Mouse (Mus musculus): ENCODE results near the gene Elovl5. TPM values are rescaled to one million over a fixed set of nuclear protein-coding genes. Genes with fewer than 3 reads are reported as not detected.

Gene Elovl5
- total RNA-seq, 2 experiments from 2014 or later = 21.7 to 22.2 TPM

- no peak for ATAC-seq (replicated peaks; ENCODE audit: low FRiP score, poor library complexity, severe bottlenecking)
Measured at GRCm38 (mm10) chr9:77926911-77927310, 9.7 kb downstream of the Elovl5 start.

- no peak for ATAC-seq (replicated peaks; ENCODE audit: low FRiP score, poor library complexity, severe bottlenecking)
Measured at GRCm38 (mm10) chr9:77927431-77927830, 10.3 kb downstream of the Elovl5 start.

- ATAC-seq (replicated peaks; ENCODE audit: low FRiP score, poor library complexity, severe bottlenecking) = no peak
Measured at GRCm38 (mm10) chr9:77928769-77929168, 11.6 kb downstream of the Elovl5 start.

GRCm38 (mm10) chr9:77929296-77929695, 12.1 kb downstream of the Elovl5 start:
- no peak for ATAC-seq (replicated peaks; ENCODE audit: low FRiP score, poor library complexity, severe bottlenecking)

- ATAC-seq (replicated peaks; ENCODE audit: low FRiP score, poor library complexity, severe bottlenecking) = no peak
Measured at GRCm38 (mm10) chr9:77930036-77930859, 13.1 kb downstream of the Elovl5 start.

GRCm38 (mm10) chr9:77930860-77931184, 13.7 kb downstream of the Elovl5 start:
- ATAC-seq (replicated peaks; ENCODE audit: low FRiP score, poor library complexity, severe bottlenecking) = no peak; the same call in 1 of the 2 replicates

GRCm38 (mm10) chr9:77931740-77932139, 14.6 kb downstream of the Elovl5 start:
- no peak for ATAC-seq (replicated peaks; ENCODE audit: low FRiP score, poor library complexity, severe bottlenecking)

GRCm38 (mm10) chr9:77935818-77936611, 18.9 kb downstream of the Elovl5 start:
- no peak for ATAC-seq (replicated peaks; ENCODE audit: low FRiP score, poor library complexity, severe bottlenecking)

- no peak for ATAC-seq (replicated peaks; ENCODE audit: low FRiP score, poor library complexity, severe bottlenecking)
Measured at GRCm38 (mm10) chr9:77937875-77938274, 20.7 kb downstream of the Elovl5 start.

GRCm38 (mm10) chr9:77938761-77939553, 21.8 kb downstream of the Elovl5 start:
- no peak for ATAC-seq (replicated peaks; ENCODE audit: low FRiP score, poor library complexity, severe bottlenecking)

GRCm38 (mm10) chr9:77939554-77939920, 22.4 kb downstream of the Elovl5 start:
- no peak for ATAC-seq (replicated peaks; ENCODE audit: low FRiP score, poor library complexity, severe bottlenecking)

- ATAC-seq (replicated peaks; ENCODE audit: low FRiP score, poor library complexity, severe bottlenecking) = no peak
Measured at GRCm38 (mm10) chr9:77941058-77941457, 23.9 kb downstream of the Elovl5 start.

- no peak for ATAC-seq (replicated peaks; ENCODE audit: low FRiP score, poor library complexity, severe bottlenecking)
Measured at GRCm38 (mm10) chr9:77941836-77942235, 24.7 kb downstream of the Elovl5 start.

- no peak for ATAC-seq (replicated peaks; ENCODE audit: low FRiP score, poor library complexity, severe bottlenecking)
Measured at GRCm38 (mm10) chr9:77942411-77942810, 25.2 kb downstream of the Elovl5 start.

- no peak for ATAC-seq (replicated peaks; ENCODE audit: low FRiP score, poor library complexity, severe bottlenecking)
Measured at GRCm38 (mm10) chr9:77943316-77943715, 26.2 kb downstream of the Elovl5 start.

- no peak for ATAC-seq (replicated peaks; ENCODE audit: low FRiP score, poor library complexity, severe bottlenecking)
Measured at GRCm38 (mm10) chr9:77944195-77944594, 27.0 kb downstream of the Elovl5 start.

- no peak for ATAC-seq (replicated peaks; ENCODE audit: low FRiP score, poor library complexity, severe bottlenecking)
Measured at GRCm38 (mm10) chr9:77945792-77946666, 28.9 kb downstream of the Elovl5 start.

- no peak for ATAC-seq (replicated peaks; ENCODE audit: low FRiP score, poor library complexity, severe bottlenecking)
Measured at GRCm38 (mm10) chr9:77948214-77948613, 31.1 kb downstream of the Elovl5 start.

- no peak for ATAC-seq (replicated peaks; ENCODE audit: low FRiP score, poor library complexity, severe bottlenecking)
Measured at GRCm38 (mm10) chr9:77949753-77950268, 32.6 kb downstream of the Elovl5 start.

All from erythroblast, adult 5-6 weeks (primary cell).